Mouse (Mus musculus): ENCODE measurements at regions not wholly inside any gene's neighbourhood (a gene's known extent, or its start where the extent isn't known, plus 50 kb on each side); places are given as distances from the start of the nearest gene placed in this dataset.

DNA sequence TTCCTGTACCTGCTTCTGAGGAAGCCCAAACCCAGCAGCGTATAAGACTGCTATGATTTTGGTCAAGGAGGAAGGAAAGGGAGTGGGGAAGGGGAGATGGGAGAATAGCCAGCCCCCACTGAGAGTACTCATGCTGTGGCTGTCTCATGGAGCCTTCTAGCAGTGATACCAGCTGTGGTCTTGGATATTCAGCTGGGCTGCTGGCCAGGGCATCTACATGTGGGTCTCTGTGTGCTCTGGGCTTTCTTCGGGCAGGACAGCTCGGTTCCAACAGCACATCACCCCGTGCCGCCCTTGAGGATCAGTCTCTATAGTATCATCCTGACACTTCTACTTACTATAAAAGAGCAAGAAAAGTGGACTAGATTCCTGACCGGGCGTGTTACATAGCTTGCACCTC lies 90.6 kb upstream of the Dapk1 start:
- DNase-seq (ENCODE audit: low spot score in 2 of 2) = no peak

DNA sequence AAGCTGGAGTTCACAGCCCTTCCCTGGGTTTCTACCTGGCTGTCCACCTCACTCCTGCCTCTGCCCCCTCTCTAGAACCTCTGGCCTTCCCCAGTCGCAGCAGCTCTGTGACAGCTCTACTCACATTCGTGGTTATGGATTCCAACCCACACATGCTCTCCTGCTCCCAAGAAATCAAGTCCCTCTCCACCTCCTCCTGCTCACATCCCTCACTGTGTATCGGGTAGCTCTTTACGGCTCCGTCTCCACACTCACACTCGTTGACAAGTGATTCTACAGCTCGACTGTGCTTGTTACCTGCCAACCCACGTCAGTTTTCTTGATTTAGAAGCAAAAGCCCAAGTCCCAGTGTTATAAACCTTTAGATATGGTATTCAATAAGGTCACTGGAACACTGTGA lies 90.1 kb upstream of the Dapk1 start:
- DNase-seq (ENCODE audit: low spot score in 2 of 2) = no peak

GRCm38 (mm10) chr13:60513756-60514155 lies 88.0 kb upstream of the Dapk1 start:
- peak in 1 of 2 experiments; percentile 38 for DNase-seq (ENCODE audit: low spot score in 2 of 2)

- DNase-seq (ENCODE audit: low spot score in 2 of 2) = no peak
These were observed 86.9 kb upstream of the Dapk1 start for GRCm38 (mm10) chr13:60514806-60515205.

GRCm38 (mm10) chr13:60518010-60518409 lies 83.7 kb upstream of the Dapk1 start:
- DNase-seq (ENCODE audit: low spot score in 2 of 2) = no peak

GRCm38 (mm10) chr13:60519708-60520107 lies 82.0 kb upstream of the Dapk1 start:
- no peak for DNase-seq (ENCODE audit: low spot score in 2 of 2)

GRCm38 (mm10) chr13:60522719-60523450 lies 78.9 kb upstream of the Dapk1 start:
- peak; percentile 52 to 79 for DNase-seq (ENCODE audit: low spot score in 2 of 2)

DNA sequence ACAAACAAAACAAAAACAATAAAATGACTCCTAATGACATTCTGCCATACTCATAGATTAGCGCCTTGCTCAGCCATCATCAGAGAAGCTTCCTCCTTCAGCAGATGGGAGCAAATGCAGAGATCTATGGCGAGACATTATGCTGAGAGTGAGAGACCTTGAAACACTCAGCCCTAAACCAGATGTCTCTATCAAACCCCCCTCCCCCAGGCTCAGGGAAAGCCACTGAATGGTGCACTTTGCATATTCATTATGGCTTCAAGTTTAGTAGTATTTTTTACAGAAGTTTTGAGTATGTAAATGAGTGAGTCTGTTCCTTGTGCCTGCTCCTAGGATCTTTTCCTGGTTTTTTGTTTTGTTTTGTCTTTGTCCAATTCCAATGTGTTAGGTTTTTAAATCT lies 73.9 kb upstream of the Dapk1 start:
- no peak for DNase-seq (ENCODE audit: low spot score in 2 of 2)

- no peak for DNase-seq (ENCODE audit: low spot score in 2 of 2)
These were observed 72.9 kb upstream of the Dapk1 start for GRCm38 (mm10) chr13:60528819-60529218.

GRCm38 (mm10) chr13:60529381-60530069 lies 72.2 kb upstream of the Dapk1 start:
- no peak for DNase-seq (ENCODE audit: low spot score in 2 of 2)

- DNase-seq (ENCODE audit: low spot score in 2 of 2) = no peak
These were observed 67.8 kb upstream of the Dapk1 start for GRCm38 (mm10) chr13:60533871-60534427.

DNA sequence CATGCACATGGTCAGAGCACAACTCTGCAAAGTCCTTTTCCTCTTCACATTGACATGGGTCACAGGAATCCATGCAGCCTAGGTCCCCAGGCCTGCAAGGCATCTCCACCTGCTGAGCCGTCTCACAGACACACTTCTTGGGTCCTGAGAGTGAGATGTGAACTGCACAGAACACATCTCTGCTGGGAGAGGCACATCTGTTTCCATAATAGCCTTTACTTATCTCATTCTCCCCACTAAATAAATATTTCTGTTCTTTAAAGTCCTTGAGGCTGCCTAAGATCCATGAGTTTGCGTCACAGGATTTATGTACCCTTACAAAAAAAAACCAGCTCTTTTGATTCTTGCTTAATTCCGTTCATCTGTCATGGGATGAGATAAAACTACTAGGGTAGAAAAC lies 67.2 kb upstream of the Dapk1 start:
- no peak for DNase-seq (ENCODE audit: low spot score in 2 of 2)

DNA sequence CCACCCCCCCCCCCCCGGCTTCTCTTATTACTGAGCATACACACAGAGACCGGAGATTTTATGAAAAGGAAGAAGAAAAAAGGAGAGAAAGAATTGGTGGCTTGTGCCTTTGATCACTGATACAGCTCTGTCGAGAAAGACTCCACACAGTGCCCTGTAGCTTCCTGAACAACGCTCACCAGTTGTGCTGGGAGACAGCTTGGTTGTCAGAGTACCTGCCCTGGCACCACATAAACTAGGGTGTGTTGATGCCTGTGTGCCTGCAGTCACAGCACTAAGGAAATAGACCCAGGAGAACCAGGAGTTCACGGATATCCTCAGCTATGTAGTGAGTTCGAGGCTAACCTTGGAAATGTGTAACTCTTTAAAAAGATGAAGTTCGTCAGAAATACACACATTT lies 66.7 kb upstream of the Dapk1 start:
- no peak for DNase-seq (ENCODE audit: low spot score in 2 of 2)

DNA sequence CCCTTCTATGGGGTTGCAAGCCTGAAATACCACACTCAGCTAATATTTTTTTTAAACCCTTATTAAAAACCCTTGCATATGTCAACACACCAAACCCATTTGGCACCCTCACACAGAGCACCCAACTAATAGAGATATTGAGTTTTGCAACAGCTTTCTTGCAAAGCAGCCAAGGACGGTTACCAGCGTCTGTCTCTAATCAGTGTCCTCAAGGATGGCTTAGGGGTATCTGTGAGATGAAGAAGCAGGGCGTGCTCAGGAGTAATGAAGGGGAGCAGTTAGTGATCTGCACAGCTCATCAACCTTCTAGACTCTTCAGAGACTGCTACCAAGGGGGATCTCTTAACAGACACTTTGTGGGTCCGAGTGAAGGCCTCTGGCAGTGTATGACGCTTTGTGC lies 65.0 kb upstream of the Dapk1 start:
- no peak for DNase-seq (ENCODE audit: low spot score in 2 of 2)

- no peak for DNase-seq (ENCODE audit: low spot score in 2 of 2)
These were observed 63.6 kb upstream of the Dapk1 start for GRCm38 (mm10) chr13:60538110-60538509.

GRCm38 (mm10) chr13:60541165-60541564 lies 60.6 kb upstream of the Dapk1 start:
- no peak for DNase-seq (ENCODE audit: low spot score in 2 of 2)

GRCm38 (mm10) chr13:60544363-60544762 lies 57.4 kb upstream of the Dapk1 start:
- DNase-seq (ENCODE audit: low spot score in 2 of 2) = no peak

DNA sequence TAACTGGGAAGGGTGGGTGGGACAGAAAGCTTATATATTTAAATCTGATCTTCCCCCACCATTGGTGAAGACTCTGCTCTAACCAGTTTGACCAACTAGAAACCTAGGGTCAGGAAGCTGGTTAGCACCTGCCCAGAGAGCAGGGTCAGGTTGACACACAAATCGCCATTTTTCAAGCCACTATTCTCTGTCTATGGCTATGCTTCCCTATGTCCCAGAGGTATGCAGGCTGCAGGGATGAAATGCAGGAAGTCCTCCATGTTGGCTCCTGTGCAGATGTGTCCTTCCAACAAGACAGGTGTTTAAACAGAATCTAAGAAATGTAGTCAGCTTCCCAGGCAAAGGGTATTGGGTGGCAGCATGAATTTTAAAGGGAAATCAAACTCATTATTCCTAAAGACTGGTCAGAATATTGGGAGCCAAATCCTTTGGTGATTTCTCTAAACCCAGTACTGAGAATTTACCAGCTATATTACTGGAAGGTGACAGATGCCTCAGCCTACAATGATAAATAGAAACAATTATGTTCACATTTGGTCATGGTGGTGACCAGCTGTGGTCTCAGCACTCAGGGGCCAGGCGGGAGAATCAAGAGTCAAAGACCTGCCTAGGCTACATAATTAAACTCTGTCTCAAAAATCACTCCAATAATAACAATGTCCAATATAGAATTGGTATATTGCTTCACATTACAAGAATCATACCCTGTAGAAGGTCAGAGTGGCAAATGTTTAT lies 55.6 kb upstream of the Dapk1 start:
- DNase-seq (ENCODE audit: low spot score in 2 of 2) = no peak
